Mouse (Mus musculus) induced T-regulatory cell, adult 2 months (primary cell): Measurements from ENCODE around the gene Ccnjl.

Experiments
- DNase-seq: peaks from one replicate; pipeline ENCODE4 v3.0.0-alpha.2; 2012; ENCODE audit warnings: low read depth

Gene Ccnjl

DNA sequence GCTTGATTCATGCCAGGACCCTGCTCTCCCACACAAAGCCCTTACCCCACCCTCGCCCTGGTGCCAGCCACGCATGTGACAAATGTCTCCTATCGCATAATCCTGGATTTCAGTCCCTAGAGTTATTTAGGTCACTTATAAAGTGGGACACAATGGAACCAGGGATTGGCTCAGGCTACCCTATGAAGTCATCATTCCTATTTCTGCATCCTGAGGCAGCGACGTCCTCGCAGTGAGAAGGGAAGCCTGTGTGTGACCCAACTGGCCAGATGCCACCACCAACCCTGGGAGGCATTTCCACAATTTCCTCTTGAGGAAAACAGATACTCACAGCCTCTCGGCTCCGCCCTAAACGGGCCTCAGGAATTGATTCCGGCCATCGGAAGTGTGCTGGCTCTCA is 41.0 kb downstream of the Ccnjl start:
- DNase-seq, result no peak

GRCm38 (mm10) chr11:43575061-43575375 is 46.4 kb downstream of the Ccnjl start:
- no peak for DNase-seq

DNA sequence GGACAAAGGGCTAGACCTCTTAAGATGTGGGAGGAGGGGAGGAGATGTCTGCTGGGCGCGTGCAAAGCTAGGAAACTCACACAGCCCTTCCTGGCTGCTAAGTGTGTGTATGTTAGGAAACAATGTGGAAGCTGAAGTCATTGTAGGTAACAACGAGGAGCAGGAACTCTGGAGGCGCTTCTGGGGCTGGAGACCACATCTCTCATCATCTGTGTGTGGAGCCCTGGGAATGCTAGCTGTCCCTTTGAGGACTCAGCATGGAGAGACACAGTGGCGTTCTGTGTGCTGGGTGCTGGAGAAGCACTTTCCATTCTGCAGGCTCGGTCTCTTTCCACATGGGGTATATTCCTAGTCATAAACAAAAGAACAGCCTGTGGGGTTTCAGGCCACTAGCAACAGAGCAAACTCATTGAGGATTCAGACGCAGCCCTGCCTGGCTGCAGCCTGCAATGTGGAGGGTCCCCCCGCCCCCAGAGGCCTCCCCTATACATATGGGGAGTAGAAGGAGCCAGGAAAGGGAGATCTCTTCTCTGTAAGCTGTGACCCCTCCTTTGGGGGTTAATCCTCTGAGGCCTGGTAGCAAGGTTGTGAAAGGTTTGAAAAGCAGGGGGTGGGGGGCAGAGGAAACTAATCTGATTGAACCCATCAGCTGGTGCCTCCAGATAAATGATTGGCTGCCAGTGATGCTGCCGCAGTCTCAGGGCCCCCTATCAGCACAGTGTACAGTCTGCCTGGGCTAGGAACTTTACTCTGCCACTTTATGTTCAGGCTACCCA is 47.0 kb downstream of the Ccnjl start:
- DNase-seq, result no peak

- no peak for DNase-seq
Observed at GRCm38 (mm10) chr11:43577713-43578478, 49.3 kb downstream of the Ccnjl start.

GRCm38 (mm10) chr11:43585211-43586005 is 56.8 kb downstream of the Ccnjl start:
- no peak for DNase-seq

DNA sequence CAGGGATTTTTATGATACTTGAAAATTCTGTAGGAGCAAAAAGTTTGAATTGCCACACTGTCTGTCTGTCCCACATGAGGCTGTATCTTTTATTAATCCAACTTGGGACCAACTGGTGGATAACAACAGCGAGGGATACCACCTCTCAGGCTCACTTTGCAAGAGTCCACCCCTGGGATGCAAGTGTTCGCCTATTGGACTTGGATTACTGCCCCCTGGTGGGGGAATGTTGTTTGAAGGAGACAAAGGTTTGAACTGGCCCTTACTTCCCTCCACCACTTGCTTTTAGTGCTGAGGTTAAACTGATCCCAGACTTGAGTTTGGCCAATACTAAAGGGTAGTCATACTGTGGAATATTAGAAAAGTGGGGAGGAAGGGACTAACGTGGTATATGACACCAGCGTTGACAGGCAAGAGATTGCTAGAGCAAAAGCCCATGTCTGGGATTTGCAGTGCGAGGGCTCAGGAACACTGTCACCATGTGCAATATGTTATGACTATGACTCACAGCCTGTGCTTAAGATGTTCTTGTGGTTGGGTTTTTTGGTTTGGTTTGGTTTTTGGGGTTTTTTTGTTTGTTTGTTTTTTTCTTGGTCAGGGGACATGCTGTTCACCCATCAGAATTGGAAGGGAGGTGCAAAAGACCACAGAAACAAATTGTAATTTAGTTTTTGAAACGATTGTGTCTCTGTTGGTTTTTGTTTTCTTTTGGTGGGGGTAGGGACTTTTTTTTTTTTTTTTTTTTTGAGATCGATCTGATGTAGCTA is 57.9 kb downstream of the Ccnjl start, which contains the start of gene 4933415A04Rik:
4933415A04Rik (plus strand) TSS at position 717 of the 767 bp plus-strand sequence.
- DNase-seq, result peak; percentile 61

GRCm38 (mm10) chr11:43589530-43590072 is 61.0 kb downstream of the Ccnjl start:
- no peak for DNase-seq

DNA sequence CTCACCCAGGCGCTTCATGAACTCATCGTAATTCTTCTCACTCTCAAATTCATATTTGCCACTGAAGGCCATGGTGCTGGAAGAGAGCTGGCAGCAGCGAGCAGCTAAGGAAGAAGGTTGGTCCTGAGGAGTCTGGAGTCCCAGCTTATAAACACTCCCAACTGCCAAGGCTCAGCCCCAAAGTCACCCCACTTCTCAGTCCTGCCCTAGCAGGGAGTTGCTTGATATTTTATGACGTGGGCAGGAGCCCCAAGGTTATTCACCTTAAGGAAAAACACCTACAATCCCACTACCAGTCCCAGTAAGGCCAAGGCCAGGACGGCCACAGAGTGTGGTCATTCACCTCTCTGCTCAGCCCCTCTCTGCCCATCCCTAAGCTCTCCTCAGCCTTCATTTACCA is 72.9 kb downstream of the Ccnjl start, which contains the start of gene Fabp6:
Fabp6 (minus strand) TSS at position 101 of the 400 bp plus-strand sequence.
- no peak for DNase-seq

DNA sequence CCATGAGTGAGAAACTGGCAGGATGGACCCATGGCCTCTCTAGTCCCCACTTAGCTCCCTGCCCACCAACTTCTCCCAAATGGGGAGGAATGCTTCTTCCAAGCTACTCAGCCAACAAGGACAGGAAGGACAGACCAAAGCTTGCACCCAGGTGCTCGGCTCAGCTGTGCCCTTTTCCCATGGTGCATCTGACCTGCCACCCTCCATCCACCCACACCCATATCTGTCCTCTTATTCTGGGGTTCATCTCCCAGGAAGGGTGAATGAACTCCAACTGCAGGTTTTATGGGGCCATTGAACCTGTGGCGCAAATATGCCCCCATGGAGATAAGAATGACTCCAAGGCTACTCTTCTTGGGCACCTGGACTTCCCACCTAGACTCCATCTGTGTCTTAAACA is 75.6 kb downstream of the Ccnjl start:
- DNase-seq, result no peak

DNA sequence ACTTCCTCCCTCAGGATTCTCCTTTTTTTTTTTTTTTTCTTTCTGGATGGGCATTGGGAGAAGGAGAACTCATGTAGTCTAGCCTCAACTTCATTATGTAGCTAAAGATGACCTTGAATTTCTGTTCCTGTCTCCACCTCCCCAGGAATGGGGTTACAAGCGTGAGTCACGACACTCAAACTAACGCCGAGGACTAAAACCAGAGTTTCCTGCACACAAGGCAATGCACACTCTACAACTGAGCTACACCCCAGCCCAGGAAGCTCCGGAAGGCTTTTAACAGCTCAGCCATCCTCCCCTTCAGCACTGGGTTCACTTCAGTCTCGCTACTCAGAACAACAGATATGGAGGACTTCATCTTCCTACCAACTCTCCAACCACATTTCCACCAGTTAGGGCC is 76.3 kb downstream of the Ccnjl start:
- DNase-seq, result no peak

DNA sequence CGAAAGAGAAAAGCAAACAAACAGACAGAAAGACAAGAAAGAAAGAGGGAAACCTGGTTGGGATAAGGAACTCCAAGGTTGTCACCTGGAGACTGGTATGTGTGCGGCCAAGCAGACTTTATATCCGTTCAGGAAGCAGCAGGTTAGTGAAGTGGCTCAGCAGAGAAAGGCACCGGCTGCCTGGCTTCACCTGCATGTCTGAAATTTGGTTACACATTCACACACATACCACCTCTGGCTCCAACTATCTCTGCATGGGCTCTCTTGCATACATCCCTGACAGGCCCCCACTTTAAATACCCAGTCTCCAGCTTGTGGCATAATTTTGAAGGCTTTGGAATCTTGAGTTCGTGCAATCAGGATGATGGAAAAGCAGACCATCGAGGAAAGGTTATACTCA is 77.3 kb downstream of the Ccnjl start:
- no peak for DNase-seq

GRCm38 (mm10) chr11:43608440-43608839 is 79.9 kb downstream of the Ccnjl start:
- no peak for DNase-seq

GRCm38 (mm10) chr11:43610006-43610661 is 81.5 kb downstream of the Ccnjl start:
- no peak for DNase-seq

DNA sequence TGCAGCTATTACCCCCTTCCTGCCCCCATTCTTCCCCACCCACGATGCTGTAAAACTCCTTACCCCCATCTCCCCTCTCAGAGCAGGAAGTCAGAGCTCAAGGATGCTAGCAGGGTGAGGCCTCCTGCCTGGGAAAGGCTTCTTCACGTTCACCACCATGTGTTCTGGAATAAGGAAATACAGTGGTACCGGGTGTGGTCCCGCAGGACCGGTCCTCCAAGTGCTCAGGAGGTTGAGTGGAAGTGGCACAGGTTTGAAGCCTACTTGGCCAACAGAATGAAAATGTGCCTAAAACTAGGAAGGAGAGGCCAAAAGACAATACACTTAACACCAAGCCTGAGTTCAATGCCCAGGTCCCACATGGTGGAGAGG is 82.1 kb downstream of the Ccnjl start:
- DNase-seq, result no peak

GRCm38 (mm10) chr11:43612834-43613488 is 84.4 kb downstream of the Ccnjl start:
- DNase-seq, result peak; percentile 72

DNA sequence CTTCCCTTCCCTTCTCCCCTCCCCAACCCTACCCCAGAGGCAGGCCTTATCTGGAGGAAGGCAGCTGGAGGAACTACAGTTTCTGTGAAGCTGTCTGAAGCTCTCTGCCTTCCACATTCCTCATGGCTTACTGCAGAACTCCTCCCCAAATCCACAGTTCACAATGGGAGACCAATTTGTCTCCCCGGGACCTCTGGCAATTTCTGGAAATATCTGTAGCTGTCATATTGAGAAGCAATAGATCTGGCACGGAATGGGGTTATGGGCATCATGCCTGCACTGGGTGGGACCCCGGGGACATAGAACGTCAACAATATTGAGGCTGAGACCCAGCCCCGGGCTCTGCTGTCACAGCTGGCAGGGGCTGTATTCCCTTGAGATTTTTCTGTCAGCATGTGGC is 89.3 kb downstream of the Ccnjl start:
- no peak for DNase-seq

- no peak for DNase-seq
Observed at GRCm38 (mm10) chr11:43618403-43618802, 89.8 kb downstream of the Ccnjl start.

DNA sequence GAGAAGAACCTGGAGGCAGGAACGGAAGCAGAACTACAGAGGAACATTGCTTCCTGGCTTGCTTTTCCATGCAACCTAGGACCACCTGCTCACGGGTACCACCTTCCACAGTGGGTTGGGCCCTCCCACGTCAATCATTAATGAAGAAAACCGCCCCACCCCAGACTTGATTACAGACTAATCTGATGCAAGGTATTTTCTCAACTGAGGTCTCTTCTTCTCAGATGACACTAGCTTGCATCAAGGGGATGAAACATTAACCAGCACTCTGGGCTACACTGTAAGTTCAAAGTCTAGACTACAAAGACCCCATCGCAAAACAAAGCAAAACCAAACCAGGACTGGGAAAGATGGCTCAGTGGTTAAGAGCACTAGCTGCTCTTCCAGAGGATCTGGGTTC is 93.2 kb downstream of the Ccnjl start:
- no peak for DNase-seq

DNA sequence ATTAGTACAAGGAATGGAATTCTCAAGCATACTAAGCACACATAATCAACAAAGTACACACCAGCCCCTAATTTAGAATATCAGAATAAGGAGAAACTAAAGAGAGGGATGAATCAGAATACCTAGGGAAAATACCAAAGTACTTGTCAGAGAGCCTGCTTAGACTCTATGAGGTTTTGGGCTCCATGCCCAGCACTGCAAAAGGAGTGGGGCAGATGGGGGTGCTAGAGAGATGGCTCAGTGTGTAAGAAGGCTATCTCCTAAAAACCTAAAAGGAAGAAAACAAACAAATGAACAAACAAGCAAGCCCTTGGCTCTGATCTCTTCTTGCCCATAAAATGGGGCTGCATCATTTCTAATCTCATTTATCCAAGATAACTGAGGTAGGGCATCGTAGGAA is 95.8 kb downstream of the Ccnjl start:
- DNase-seq, result no peak

- DNase-seq, result no peak
Observed at GRCm38 (mm10) chr11:43626300-43626926, 97.8 kb downstream of the Ccnjl start.
